Mouse (Mus musculus) intestine, embryonic 14.5 days (tissue): ENCODE measurements around the gene Obp2a. TPM values are rescaled to one million over a fixed set of nuclear protein-coding genes. Genes with fewer than 3 reads are reported as not detected.
"Not testable (repeated sequence)": the region's sequence is repeated elsewhere in the genome, so short reads cannot be mapped to it uniquely, and the experiment has no call there.

Experiments
- ATAC-seq: fragments of 200-750 bp; cut with Nextera tagmentation; replicated peaks from 2 replicates; pipeline ENCODE4 v1.8.0; 2017; ENCODE audit warnings: low read depth, moderate number of reproducible peaks, moderate TSS enrichment, moderate library complexity; ENCODE audit not compliant: low FRiP score, low TSS enrichment
- DNase-seq: peaks from one replicate; pipeline ENCODE4 v3.0.0-alpha.2; 2018; ENCODE audit warnings: low spot score
- H3K27ac ChIP-seq: fragments of 300-500 bp; sonication (generic); 2 replicates; pipeline ENCODE4 v1.5.1; 2014; ENCODE audit warnings: low read depth, mild to moderate bottlenecking, control low read depth
- H3K27me3 ChIP-seq: fragments of 300-500 bp; sonication (generic); replicated peaks from 2 replicates; pipeline ENCODE4 v1.6.1; 2014; ENCODE audit warnings: low read length, control low read depth; ENCODE audit not compliant: control insufficient read depth, insufficient read depth
- H3K36me3 ChIP-seq: fragments of 300-500 bp; sonication (generic); 2 replicates; pipeline ENCODE4 v1.6.1; 2014; ENCODE audit warnings: low read length, control low read depth; ENCODE audit not compliant: control insufficient read depth, insufficient read depth
- H3K4me1 ChIP-seq: fragments of 300-500 bp; sonication (generic); replicated peaks from 2 replicates; pipeline ENCODE4 v1.6.1; 2014; ENCODE audit warnings: low read length, control low read depth, mixed read lengths; ENCODE audit not compliant: control insufficient read depth, insufficient read depth
- H3K4me2 ChIP-seq: fragments of 300-500 bp; sonication (generic); 2 replicates; pipeline ENCODE4 v1.6.1; 2014; ENCODE audit warnings: low read length
- H3K4me3 ChIP-seq: fragments of 300-500 bp; sonication (generic); 2 replicates; pipeline ENCODE4 v1.5.1; 2014; ENCODE audit warnings: low read depth, low read length, control low read depth, mixed read lengths
- H3K9ac ChIP-seq: fragments of 300-500 bp; sonication (generic); 2 replicates; pipeline ENCODE4 v1.6.1; 2014; ENCODE audit warnings: mild to moderate bottlenecking, low read length
- H3K9me3 ChIP-seq: fragments of 300-500 bp; sonication (generic); 2 replicates; pipeline ENCODE4 v1.6.1; 2016; ENCODE audit warnings: low read length, control low read depth; ENCODE audit not compliant: control insufficient read depth
- WGBS: fragments of 180-500 bp; shearing (Covaris S2); extraction: QIAGEN DNeasy Blood & Tissue Kit; methylation state at CpG from one replicate; pipeline ENCODE4 v1.1.7; 2014; 5-methylcytosine and 5-hydroxymethylcytosine counted together
- polyA plus RNA-seq: library from polyadenylated mRNA; unstranded; fragments of >200 nt; fragmentation: Nextera tagmentation; extraction: Ambion mirVana; gene quantifications from 2 replicates; pipeline ENCODE4 v1.2.1, GENCODE M21; 2014

Gene Obp2a
- polyA plus RNA-seq, 1 experiment from 2014 or later = not detected

GRCm38 (mm10) chr2:25733199-25733930 lies 33.5 kb downstream of the Obp2a start:
- no peak overlapping the region for H3K9ac ChIP-seq
- no peak overlapping the region for H3K27ac ChIP-seq
- H3K4me2 ChIP-seq = no peak overlapping the region
- no peaks in the 10 kb centered on the region for H3K36me3 ChIP-seq
- no peak overlapping the region for H3K4me3 ChIP-seq
- no peaks in the 10 kb centered on the region for H3K27me3 ChIP-seq
- no peaks in the 10 kb centered on the region for H3K4me1 ChIP-seq
- no peak for ATAC-seq
- no peaks in the 10 kb centered on the region for H3K9me3 ChIP-seq
- no peak for DNase-seq
- WGBS = 57% methylated on average over 2 of the region's 2 CpGs

DNA sequence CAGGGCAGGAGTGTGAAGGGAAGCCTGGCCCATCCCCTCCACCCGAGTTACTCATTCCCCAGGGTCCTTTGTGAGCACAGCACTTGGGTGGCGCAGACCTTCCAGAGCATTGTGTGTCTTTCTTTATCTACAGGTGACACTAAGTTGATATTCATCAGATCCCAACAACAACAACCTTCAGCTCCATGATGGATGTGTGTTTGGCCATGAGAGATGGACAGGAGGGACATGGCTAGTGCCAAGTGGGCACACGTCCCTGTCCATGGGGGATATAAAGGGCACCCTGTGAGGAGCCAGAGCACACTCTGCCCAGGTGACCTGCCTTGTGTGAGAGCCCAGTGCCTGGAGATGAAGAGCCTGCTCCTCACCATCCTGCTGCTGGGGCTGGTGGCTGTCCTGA lies 36.9 kb downstream of the Obp2a start, which contains the start of gene Obp2b:
Gene Obp2b, plus strand, starts transcription at position 301 of the 400 bp plus-strand sequence.
- H3K36me3 ChIP-seq, H3K4me1 ChIP-seq, H3K27me3 ChIP-seq, H3K4me3 ChIP-seq, H3K9ac ChIP-seq, DNase-seq, H3K4me2 ChIP-seq, H3K9me3 ChIP-seq, H3K27ac ChIP-seq, ATAC-seq: not testable (repeated sequence)
- 76% methylated on average over 3 of the region's 3 CpGs for whole genome bisulfite sequencing

- Histone ChIP-seq H3K4me3 (no peak overlapping the region), H3K27me3 (no peaks in the 10 kb centered on the region), H3K27ac (no peak overlapping the region), H3K4me2 (no peak overlapping the region), H3K9me3 (no peaks in the 10 kb centered on the region), H3K4me1 (no peaks in the 10 kb centered on the region), H3K36me3 (no peaks in the 10 kb centered on the region), H3K9ac (no peak overlapping the region)
- DNase-seq (no peak), ATAC-seq (no peak)
- 58% methylated on average over 1 of the region's 1 CpGs for WGBS
These were observed 41.8 kb downstream of the Obp2a start for GRCm38 (mm10) chr2:25741671-25742070.

Other genes starting within 250 kb of the Obp2a start
- gene Clic3, start 243.2 kb upstream of the Obp2a start, polyA plus RNA-seq = 1.8 and 2.0 TPM in 2 replicates
- 25.0 and 27.4 TPM in 2 replicates for gene Paxx, start 238.9 kb upstream of the Obp2a start, polyA plus RNA-seq
- 6.2 and 7.9 TPM in 2 replicates for gene Ptgds, start 230.0 kb upstream of the Obp2a start, polyA plus RNA-seq
- gene Lcn12, start 206.1 kb upstream of the Obp2a start, polyA plus RNA-seq = not detected in 2 replicates
- 72.9 and 79.3 TPM in 2 replicates for gene Fbxw5, start 199.3 kb upstream of the Obp2a start, polyA plus RNA-seq
- 5.9 and 6.3 TPM in 2 replicates for gene C8g, start 198.3 kb upstream of the Obp2a start, polyA plus RNA-seq
- 31.2 and 32.0 TPM in 2 replicates for gene Traf2, start 153.1 kb upstream of the Obp2a start, polyA plus RNA-seq
- 356 and 385 TPM in 2 replicates for gene Edf1, start 142.2 kb upstream of the Obp2a start, polyA plus RNA-seq
- gene Mamdc4, start 125.2 kb upstream of the Obp2a start, polyA plus RNA-seq = 59.1 and 85.2 TPM in 2 replicates
- 278 and 287 TPM in 2 replicates for gene Phpt1, start 124.8 kb upstream of the Obp2a start, polyA plus RNA-seq
- 1.8 and 2.0 TPM in 2 replicates for gene Ajm1, start 118.3 kb upstream of the Obp2a start, polyA plus RNA-seq
- gene Rabl6, start 91.5 kb upstream of the Obp2a start, polyA plus RNA-seq = 59.2 and 65.6 TPM in 2 replicates
- gene Ccdc183, start 82.4 kb upstream of the Obp2a start, polyA plus RNA-seq = 0.24 TPM in 2 replicates
- gene Tmem141, start 78.0 kb upstream of the Obp2a start, polyA plus RNA-seq = 25.7 and 26.7 TPM in 2 replicates
- 1.5 and 1.6 TPM in 2 replicates for gene Fcna, start 72.0 kb upstream of the Obp2a start, polyA plus RNA-seq
- not detected in 2 replicates for gene Lcn8, start 46.9 kb upstream of the Obp2a start, polyA plus RNA-seq
- gene Lcn5, start 42.1 kb upstream of the Obp2a start, polyA plus RNA-seq = not detected in 2 replicates
- gene Lcn6, start 23.3 kb upstream of the Obp2a start, polyA plus RNA-seq = not detected in 2 replicates
- not detected in 2 replicates for gene Lcn10, start 17.3 kb upstream of the Obp2a start, polyA plus RNA-seq
- 95.4 and 106 TPM in 2 replicates for gene Bmyc, start 6.7 kb downstream of the Obp2a start, polyA plus RNA-seq
- gene Obp2b, start 37.0 kb downstream of the Obp2a start, polyA plus RNA-seq = not detected in 2 replicates
- not detected in 2 replicates for gene Lcn3, start 65.5 kb downstream of the Obp2a start, polyA plus RNA-seq
- not detected in 2 replicates for gene Lcn11, start 77.0 kb downstream of the Obp2a start, polyA plus RNA-seq
- gene Gm13539, start 82.2 kb downstream of the Obp2a start, polyA plus RNA-seq = not detected in 2 replicates
- not detected in 2 replicates for gene Glt6d1, start 115.8 kb downstream of the Obp2a start, polyA plus RNA-seq
- gene Lcn9, start 123.1 kb downstream of the Obp2a start, polyA plus RNA-seq = not detected in 2 replicates
- not detected in 2 replicates for gene Sohlh1, start 147.2 kb downstream of the Obp2a start, polyA plus RNA-seq
- 0.34 and 0.46 TPM in 2 replicates for gene Kcnt1, start 163.7 kb downstream of the Obp2a start, polyA plus RNA-seq